Mouse (Mus musculus) stomach, embryonic 16.5 days (tissue): ENCODE results near the gene Gm20422. TPM values are rescaled to one million over a fixed set of nuclear protein-coding genes. Genes with fewer than 3 reads are reported as not detected.
A peak's percentile ranks its signal among the peaks of the same experiment; 100 is the strongest.

Source experiments
- ATAC-seq: fragments of 200-750 bp; cut with Nextera tagmentation; 2 replicates; pipeline ENCODE4 v1.8.0; 2017; ENCODE audit warnings: moderate number of reproducible peaks, moderate TSS enrichment; ENCODE audit not compliant: insufficient read depth, low FRiP score
- H3K27ac ChIP-seq: fragments of 300-500 bp; sonication (generic); 2 replicates; pipeline ENCODE4 v1.5.1; 2014; ENCODE audit warnings: low read length
- H3K27me3 ChIP-seq: fragments of 300-500 bp; sonication (generic); 2 replicates; pipeline ENCODE4 v1.6.1; 2014; ENCODE audit warnings: low read length, control low read depth, mixed read lengths; ENCODE audit not compliant: control insufficient read depth, insufficient read depth
- H3K36me3 ChIP-seq: fragments of 300-500 bp; sonication (generic); 2 replicates; pipeline ENCODE4 v1.6.1; 2014; ENCODE audit warnings: low read length; ENCODE audit not compliant: control insufficient read depth, insufficient read depth
- H3K4me1 ChIP-seq: fragments of 300-500 bp; sonication (generic); 2 replicates; pipeline ENCODE4 v1.6.1; 2014; ENCODE audit warnings: low read length, control low read depth, mixed read lengths; ENCODE audit not compliant: control insufficient read depth, insufficient read depth
- H3K4me2 ChIP-seq: fragments of 300-500 bp; sonication (generic); 2 replicates; pipeline ENCODE4 v1.6.1; 2014; ENCODE audit warnings: low read depth, low read length, mixed read lengths
- H3K4me3 ChIP-seq: fragments of 300-500 bp; sonication (generic); replicated peaks from 2 replicates; pipeline ENCODE4 v1.5.1; 2014; ENCODE audit warnings: mild to moderate bottlenecking, low read length
- H3K9ac ChIP-seq: fragments of 300-500 bp; sonication (generic); 2 replicates; pipeline ENCODE4 v1.6.1; 2014; ENCODE audit warnings: low read length
- H3K9me3 ChIP-seq: fragments of 300-500 bp; sonication (generic); replicated peaks from 2 replicates; pipeline ENCODE4 v1.6.1; 2016; ENCODE audit warnings: low read length, control low read depth; ENCODE audit not compliant: control insufficient read depth
- WGBS: fragments of 180-500 bp; shearing (Covaris S2); extraction: QIAGEN DNeasy Blood & Tissue Kit; methylation state at CpG from one replicate; pipeline ENCODE4 v1.1.7; 2014; 5-methylcytosine and 5-hydroxymethylcytosine counted together
- polyA plus RNA-seq: library from polyadenylated mRNA; unstranded; fragments of >200 nt; fragmentation: Nextera tagmentation; extraction: Ambion mirVana; gene quantifications from 2 replicates; pipeline ENCODE4 v1.2.1, GENCODE M21; 2015

Gene Gm20422
- polyA plus RNA-seq, 1 experiment from 2014 or later: not detected

DNA sequence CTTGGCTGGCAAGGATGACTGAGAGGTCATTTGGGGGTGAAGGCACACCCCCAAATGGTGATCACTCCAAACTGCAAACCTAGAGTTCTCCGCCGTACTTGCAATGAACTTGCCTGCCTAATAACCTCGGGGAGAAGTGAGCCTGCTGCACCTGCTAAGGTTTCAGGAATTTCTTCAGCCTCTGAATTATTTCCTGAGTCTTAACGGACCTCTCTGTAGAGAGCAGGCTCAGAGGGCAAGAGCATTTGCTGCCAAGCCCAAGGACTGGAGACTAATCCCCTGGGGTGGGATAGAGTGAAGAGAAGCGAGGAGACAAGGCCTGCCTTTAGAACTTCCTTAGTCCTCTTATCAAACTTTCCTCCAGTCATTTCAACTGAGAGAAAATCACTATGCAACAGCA lies 15.0 kb upstream of the Gm20422 start:
- H3K4me1 ChIP-seq: peaks cover 15% of the 10 kb centered on the region
- no peak overlapping the region for H3K4me3 ChIP-seq
- WGBS: 63% methylated on average over 5 of the region's 5 CpGs
- H3K27me3 ChIP-seq: no peaks in the 10 kb centered on the region
- peak overlapping the region; percentile 98; the same call in 1 of the 2 replicates for H3K9ac ChIP-seq
- ATAC-seq: no peak
- H3K36me3 ChIP-seq: no peaks in the 10 kb centered on the region
- no peaks in the 10 kb centered on the region for H3K9me3 ChIP-seq
- peak overlapping the region; percentile 71 for H3K4me2 ChIP-seq
- no peak overlapping the region for H3K27ac ChIP-seq

DNA sequence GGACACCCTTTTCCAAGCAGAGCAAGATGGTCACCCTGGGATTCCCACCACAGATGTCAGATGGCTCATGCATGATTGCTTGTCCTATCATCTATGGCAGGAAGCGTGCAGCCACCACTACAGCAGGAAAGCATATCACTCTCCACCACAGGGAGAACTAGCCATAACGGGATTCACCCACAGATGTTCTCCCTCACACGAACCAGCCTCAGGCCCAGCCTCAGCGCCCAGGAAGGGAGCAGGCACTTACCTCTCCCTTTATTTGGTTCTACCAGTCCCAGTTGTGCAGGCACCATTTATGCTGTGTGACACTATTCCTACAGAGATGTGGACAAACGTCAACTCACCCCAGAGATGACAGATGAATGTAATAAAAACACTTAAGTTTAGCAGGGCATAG lies 14.4 kb upstream of the Gm20422 start:
- no peaks in the 10 kb centered on the region for H3K36me3 ChIP-seq
- no peak overlapping the region for H3K9ac ChIP-seq
- H3K9me3 ChIP-seq: no peaks in the 10 kb centered on the region
- no peak overlapping the region for H3K27ac ChIP-seq
- 80% methylated on average over 5 of the region's 5 CpGs for WGBS
- ATAC-seq: no peak
- no peak overlapping the region for H3K4me2 ChIP-seq
- H3K4me3 ChIP-seq: no peak overlapping the region
- no peaks in the 10 kb centered on the region for H3K27me3 ChIP-seq
- peaks cover 15% of the 10 kb centered on the region for H3K4me1 ChIP-seq

- WGBS: 70% methylated on average over 11 of the region's 12 CpGs
- Histone ChIP-seq H3K4me1 (peaks cover 11% of the 10 kb centered on the region; the same call in 1 of the 2 replicates), H3K4me2 (no peak overlapping the region), H3K27me3 (no peaks in the 10 kb centered on the region), H3K36me3 (no peaks in the 10 kb centered on the region), H3K27ac (no peak overlapping the region), H3K9me3 (no peaks in the 10 kb centered on the region), H3K4me3 (no peak overlapping the region), H3K9ac (no peak overlapping the region)
- no peak for ATAC-seq
Measured at GRCm38 (mm10) chr8:69777111-69777510, 2.4 kb upstream of the Gm20422 start.

DNA sequence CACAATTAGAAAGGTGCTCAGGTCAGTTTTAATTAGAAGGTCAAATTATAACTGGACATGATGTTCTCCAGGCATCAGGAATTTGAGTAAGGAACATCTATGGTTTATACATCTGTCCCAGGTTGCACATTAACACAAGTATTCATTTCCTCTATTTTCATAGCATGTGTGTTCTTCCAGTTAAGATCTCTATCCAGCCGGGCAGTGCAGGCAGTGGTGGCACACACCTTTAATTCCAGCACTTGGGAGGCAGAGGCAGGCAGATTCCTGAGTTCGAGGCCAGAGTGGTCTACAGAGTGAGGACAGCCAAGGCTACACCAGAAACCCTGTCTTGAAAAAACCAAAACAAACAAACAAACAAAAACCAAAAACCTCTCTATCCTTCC lies 456 bp upstream of the Gm20422 start:
- no peak for ATAC-seq
- no peak overlapping the region for H3K9ac ChIP-seq
- H3K4me2 ChIP-seq: peak overlapping the region; percentile 43; the same call in 1 of the 2 replicates
- H3K4me1 ChIP-seq: peaks cover 11% of the 10 kb centered on the region; the same call in 1 of the 2 replicates
- H3K27me3 ChIP-seq: no peaks in the 10 kb centered on the region
- 47% methylated on average over 2 of the region's 2 CpGs for WGBS
- no peaks in the 10 kb centered on the region for H3K9me3 ChIP-seq
- H3K27ac ChIP-seq: 0 out of 2 replicates have a peak overlapping the region, but pooled peaks have one; percentile 4
- no peaks in the 10 kb centered on the region for H3K36me3 ChIP-seq
- H3K4me3 ChIP-seq: peak overlapping the region; percentile 90

GRCm38 (mm10) chr8:69772106-69772505 lies 2.6 kb downstream of the Gm20422 start:
- Histone ChIP-seq H3K4me2 (no peak overlapping the region), H3K4me1 (peaks cover 11% of the 10 kb centered on the region; the same call in 1 of the 2 replicates), H3K9ac (0 out of 2 replicates have a peak overlapping the region, but pooled peaks have one; percentile 16), H3K4me3 (no peak overlapping the region), H3K27ac (no peak overlapping the region), H3K36me3 (peaks cover 14% of the 10 kb centered on the region), H3K27me3 (no peaks in the 10 kb centered on the region), H3K9me3 (peaks cover 5% of the 10 kb centered on the region; the same call in 1 of the 2 replicates)
- WGBS: 79% methylated on average over 2 of the region's 2 CpGs
- no peak for ATAC-seq

GRCm38 (mm10) chr8:69771221-69771620 lies 3.5 kb downstream of the Gm20422 start:
- no peak for ATAC-seq
- Histone ChIP-seq H3K9ac (no peak overlapping the region), H3K4me3 (no peak overlapping the region), H3K4me1 (peaks cover 11% of the 10 kb centered on the region; the same call in 1 of the 2 replicates), H3K9me3 (peaks cover 10% of the 10 kb centered on the region), H3K27me3 (no peaks in the 10 kb centered on the region), H3K4me2 (no peak overlapping the region), H3K27ac (no peak overlapping the region), H3K36me3 (peaks cover 23% of the 10 kb centered on the region)
- WGBS: 83% methylated on average over 9 of the region's 9 CpGs

DNA sequence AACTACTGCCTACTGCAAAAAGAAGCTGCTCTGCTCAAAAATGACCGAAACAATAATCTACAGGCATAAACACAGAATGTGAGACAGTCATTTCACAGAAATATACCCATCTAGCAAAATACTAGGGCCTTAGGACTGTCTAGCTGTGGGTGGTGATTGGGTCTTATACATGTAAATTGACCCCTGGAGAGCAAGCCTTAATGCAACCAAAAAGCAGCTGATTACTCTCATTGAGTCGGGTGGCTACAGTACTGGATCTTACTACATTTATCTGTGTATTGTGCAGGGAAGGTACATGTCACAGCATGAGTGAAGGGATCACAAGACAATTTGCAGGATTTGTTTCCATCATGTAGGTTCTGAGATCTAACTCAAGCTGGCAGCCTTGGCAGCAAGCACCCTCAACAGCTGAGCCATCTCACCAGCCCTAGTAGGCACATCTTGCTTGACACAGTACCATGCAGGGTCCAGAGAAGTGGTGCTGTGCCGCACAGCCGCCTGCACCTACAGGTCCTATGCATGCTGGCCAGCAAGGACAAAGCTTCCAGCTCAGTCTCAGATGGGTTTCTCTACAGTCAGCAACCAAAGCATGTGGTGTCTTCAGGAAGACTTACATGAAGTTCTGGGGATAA lies 12.8 kb downstream of the Gm20422 start:
- peaks cover 34% of the 10 kb centered on the region for H3K36me3 ChIP-seq
- H3K4me3 ChIP-seq: no peak overlapping the region
- 91% methylated on average over 4 of the region's 4 CpGs for WGBS

DNA sequence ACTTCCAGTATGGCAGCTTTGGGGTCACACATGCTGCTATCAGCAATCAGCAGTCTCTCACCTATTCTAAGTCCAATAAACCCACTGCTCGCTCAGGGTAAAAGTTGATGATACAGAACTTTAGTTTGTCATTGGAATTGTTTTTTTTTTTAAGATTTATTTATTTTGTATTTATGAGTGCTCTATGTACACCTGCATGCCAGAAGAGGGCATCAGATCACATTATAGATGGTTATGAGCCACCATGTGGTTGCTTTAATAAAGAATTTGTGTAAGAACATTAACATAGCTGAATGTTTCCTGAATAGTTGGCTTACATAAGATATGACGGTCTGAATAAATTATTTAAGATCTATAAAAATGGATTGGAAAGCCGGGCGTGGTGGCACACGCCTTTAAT lies 16.4 kb downstream of the Gm20422 start:
- ATAC-seq: no peak
- Histone ChIP-seq H3K36me3 (0 out of 2 replicates have a peak, but pooled peaks cover 4% of the 10 kb centered on the region), H3K9ac (no peak overlapping the region), H3K9me3 (no peaks in the 10 kb centered on the region), H3K27me3 (no peaks in the 10 kb centered on the region), H3K4me1 (no peaks in the 10 kb centered on the region), H3K4me2 (no peak overlapping the region), H3K27ac (no peak overlapping the region), H3K4me3 (no peak overlapping the region)
- WGBS: 94% methylated on average over 5 of the region's 5 CpGs

More for the DNA sequence above, 12.8 kb downstream of the Gm20422 start:
- H3K4me2 ChIP-seq: no peak overlapping the region
- H3K4me1 ChIP-seq: no peaks in the 10 kb centered on the region
- H3K27me3 ChIP-seq: no peaks in the 10 kb centered on the region
- no peak overlapping the region for H3K27ac ChIP-seq
- no peak for ATAC-seq
- peaks cover 8% of the 10 kb centered on the region for H3K9me3 ChIP-seq
- H3K9ac ChIP-seq: no peak overlapping the region

- H3K4me1 ChIP-seq: peaks cover 7% of the 10 kb centered on the region; the same call in 1 of the 2 replicates
- no peak overlapping the region for H3K9ac ChIP-seq
- H3K27ac ChIP-seq: no peak overlapping the region
- H3K4me2 ChIP-seq: no peak overlapping the region
- H3K27me3 ChIP-seq: no peaks in the 10 kb centered on the region
- peaks cover 2% of the 10 kb centered on the region; the same call in 1 of the 2 replicates for H3K36me3 ChIP-seq
- no peak for ATAC-seq
- 85% methylated on average over 2 of the region's 2 CpGs for WGBS
- no peak overlapping the region for H3K4me3 ChIP-seq
- H3K9me3 ChIP-seq: no peaks in the 10 kb centered on the region
Measured at GRCm38 (mm10) chr8:69752437-69752836, 22.2 kb downstream of the Gm20422 start.
